Mouse (Mus musculus): Measurements from ENCODE around the gene Pax1. TPM values are rescaled to one million over a fixed set of nuclear protein-coding genes. Genes with fewer than 3 reads are reported as not detected.

Gene Pax1
- polyA plus RNA-seq, 1 experiment from 2014 or later, result 0.14 TPM

DNA sequence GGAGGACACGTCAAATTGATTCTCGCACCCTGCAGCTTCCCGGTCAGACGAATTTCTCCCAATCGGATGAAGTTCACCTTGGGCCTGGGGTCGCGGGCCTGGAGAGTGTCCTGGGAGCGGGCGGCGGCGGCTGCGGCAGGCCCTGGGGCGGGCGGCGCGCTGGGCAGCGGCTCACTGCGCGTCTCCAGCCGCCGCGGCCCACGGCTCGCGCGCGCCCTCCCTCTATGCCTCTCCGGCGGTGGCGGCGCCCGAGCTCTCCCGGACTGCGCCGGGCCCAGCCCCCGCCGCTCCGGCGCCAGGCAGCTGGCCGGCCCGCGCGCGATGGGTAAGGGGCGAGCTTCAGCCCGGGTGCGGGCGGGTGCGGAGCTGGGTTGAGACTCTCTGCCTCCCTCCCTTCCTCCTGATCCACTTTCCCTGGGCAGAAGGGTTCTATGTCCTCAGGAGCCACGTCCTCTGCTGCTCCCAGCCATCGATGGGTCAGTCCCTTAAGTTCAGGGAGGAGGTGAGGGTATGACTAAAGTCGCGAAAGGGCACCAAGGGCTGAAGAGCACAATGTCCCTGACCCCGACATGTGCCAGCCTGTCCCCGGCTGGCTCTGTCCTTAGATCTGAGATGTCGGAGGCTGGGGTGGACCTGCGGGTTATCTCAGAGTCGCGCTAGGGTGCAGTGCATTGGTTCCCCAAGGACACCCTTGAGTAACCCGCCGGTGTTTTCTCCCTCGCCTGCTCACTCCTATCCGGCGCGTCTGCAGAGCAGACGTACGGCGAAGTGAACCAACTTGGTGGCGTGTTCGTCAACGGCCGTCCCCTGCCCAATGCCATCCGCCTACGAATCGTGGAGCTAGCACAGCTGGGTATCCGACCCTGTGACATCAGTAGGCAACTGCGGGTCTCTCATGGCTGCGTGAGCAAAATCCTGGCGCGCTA lies 3.5 kb downstream of the Pax1 start:
- H3K4me3 ChIP-seq, result peak overlapping the region; percentile 38
- under 1% methylated on average over 71 of the region's 80 CpGs for WGBS
- DNase-seq (ENCODE audit: extremely low spot score, low spot score), result peak; percentile 43
- peaks cover 95% of the 10 kb centered on the region for H3K27me3 ChIP-seq (ENCODE audit: poor library complexity, severe bottlenecking)
- no peaks in the 10 kb centered on the region for H3K9me3 ChIP-seq
- no peak overlapping the region for H3K27ac ChIP-seq
- no peaks in the 10 kb centered on the region for H3K36me3 ChIP-seq (replicated peaks)
- H3K4me1 ChIP-seq, result peaks cover 30% of the 10 kb centered on the region

GRCm38 (mm10) chr2:147365908-147366630 lies 4.3 kb downstream of the Pax1 start:
- 1% methylated on average over 36 of the region's 36 CpGs for WGBS
- peak; percentile 30 for DNase-seq (ENCODE audit: extremely low spot score, low spot score)
- peaks cover 30% of the 10 kb centered on the region for H3K4me1 ChIP-seq
- no peaks in the 10 kb centered on the region for H3K36me3 ChIP-seq (replicated peaks)
- H3K9me3 ChIP-seq, result no peaks in the 10 kb centered on the region
- H3K27me3 ChIP-seq (ENCODE audit: poor library complexity, severe bottlenecking), result peaks cover 95% of the 10 kb centered on the region
- H3K4me3 ChIP-seq, result 0 out of 2 replicates have a peak overlapping the region, but pooled peaks have one; percentile 38
- no peak overlapping the region for H3K27ac ChIP-seq

DNA sequence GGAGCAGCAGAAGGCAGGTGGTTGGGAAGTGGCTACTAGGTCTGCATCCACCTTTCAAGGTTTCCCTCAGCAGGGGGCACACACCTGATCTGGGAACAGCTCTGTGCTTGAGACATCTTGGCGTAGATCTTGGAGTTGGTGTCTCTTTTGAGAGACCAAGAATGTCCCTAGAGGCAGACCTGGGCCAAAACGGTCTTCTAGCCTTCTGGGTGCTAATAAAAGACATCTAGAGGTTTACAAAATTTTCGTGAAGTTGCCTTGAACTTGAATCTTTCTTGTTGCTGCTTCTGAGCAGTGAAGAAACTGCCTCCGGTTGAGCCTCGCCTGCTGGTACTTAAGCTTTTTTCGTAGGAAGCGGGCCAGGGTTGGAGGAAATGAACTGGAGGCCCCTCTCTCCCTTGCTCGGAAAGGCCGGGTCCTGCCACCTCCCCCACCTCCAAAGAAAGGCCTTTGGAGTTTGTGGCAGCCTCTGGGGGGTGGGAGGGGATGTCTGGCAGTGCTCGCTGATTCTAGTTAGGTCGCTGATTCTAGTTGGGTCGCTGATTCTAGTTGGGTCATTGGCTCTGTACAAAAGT lies 5.6 kb downstream of the Pax1 start:
- WGBS, result under 1% methylated on average over 12 of the region's 12 CpGs
- H3K4me3 ChIP-seq, result no peak overlapping the region
- peak; percentile 20 for DNase-seq (ENCODE audit: extremely low spot score, low spot score)

GRCm38 (mm10) chr2:147367911-147368591 lies 6.3 kb downstream of the Pax1 start:
- DNase-seq (ENCODE audit: extremely low spot score, low spot score), result peak; percentile 46
- H3K27me3 ChIP-seq (ENCODE audit: poor library complexity, severe bottlenecking), result peaks cover 95% of the 10 kb centered on the region
- no peaks in the 10 kb centered on the region for H3K36me3 ChIP-seq (replicated peaks)
- peaks cover 27% of the 10 kb centered on the region for H3K4me1 ChIP-seq
- WGBS, result under 1% methylated on average over 32 of the region's 32 CpGs
- H3K27ac ChIP-seq, result no peak overlapping the region
- no peak overlapping the region for H3K4me3 ChIP-seq
- no peaks in the 10 kb centered on the region for H3K9me3 ChIP-seq

More for the DNA sequence above, 5.6 kb downstream of the Pax1 start:
- Histone ChIP-seq H3K4me1 (peaks cover 26% of the 10 kb centered on the region), H3K27me3 (ENCODE audit: poor library complexity, severe bottlenecking) (peaks cover 95% of the 10 kb centered on the region), H3K36me3 (replicated peaks) (no peaks in the 10 kb centered on the region), H3K9me3 (no peaks in the 10 kb centered on the region), H3K27ac (no peak overlapping the region)

DNA sequence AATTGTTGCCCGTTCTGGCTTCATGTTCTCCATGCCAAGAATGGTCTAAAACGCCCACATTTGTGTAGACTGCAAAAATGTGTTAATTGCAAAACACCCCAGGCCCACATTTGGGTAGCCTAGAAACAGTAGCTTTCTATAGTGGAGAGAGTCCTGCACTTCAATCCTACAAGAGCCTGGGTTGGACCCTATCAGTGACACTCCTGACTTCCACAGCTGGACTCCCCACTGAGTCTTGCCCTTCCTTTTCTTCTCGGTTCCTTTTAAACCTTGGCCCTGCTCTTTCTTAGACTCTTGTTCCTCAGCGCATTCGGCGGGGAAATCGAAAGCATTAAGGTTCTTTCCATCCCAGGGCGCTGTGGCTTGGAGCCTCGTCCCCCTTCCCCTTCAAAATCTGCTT lies 7.8 kb downstream of the Pax1 start:
- DNase-seq (ENCODE audit: extremely low spot score, low spot score), result no peak
- WGBS, result under 1% methylated on average over 9 of the region's 9 CpGs

DNA sequence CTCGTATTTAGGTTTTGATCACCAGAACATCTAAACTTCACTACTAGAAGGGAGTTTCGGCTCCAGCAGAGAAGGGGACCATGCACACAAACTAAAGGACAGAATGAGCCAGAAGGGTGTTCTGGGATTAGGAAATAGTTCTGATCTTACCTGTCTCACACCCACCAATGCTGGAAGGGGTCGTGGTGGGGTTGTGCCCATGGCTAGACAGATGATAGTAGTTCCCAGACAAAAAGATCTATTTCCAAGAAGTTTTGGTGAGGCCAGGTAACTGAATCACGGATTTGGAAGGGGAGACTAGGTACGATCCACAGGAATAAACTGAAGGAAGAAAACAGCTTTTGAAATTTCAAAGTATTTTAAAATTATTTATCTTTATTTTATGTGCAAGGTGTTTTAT lies 8.4 kb downstream of the Pax1 start:
- Histone ChIP-seq H3K4me1 (peaks cover 29% of the 10 kb centered on the region), H3K36me3 (replicated peaks) (no peaks in the 10 kb centered on the region), H3K9me3 (no peaks in the 10 kb centered on the region), H3K27ac (no peak overlapping the region), H3K4me3 (no peak overlapping the region), H3K27me3 (ENCODE audit: poor library complexity, severe bottlenecking) (peaks cover 95% of the 10 kb centered on the region)
- WGBS, result 11% methylated on average over 5 of the region's 5 CpGs
- no peak for DNase-seq (ENCODE audit: extremely low spot score, low spot score)

More for the DNA sequence above, 7.8 kb downstream of the Pax1 start:
- no peak overlapping the region for H3K4me3 ChIP-seq
- H3K27me3 ChIP-seq (ENCODE audit: poor library complexity, severe bottlenecking), result peaks cover 95% of the 10 kb centered on the region
- H3K4me1 ChIP-seq, result peaks cover 34% of the 10 kb centered on the region
- no peaks in the 10 kb centered on the region for H3K36me3 ChIP-seq (replicated peaks)
- no peak overlapping the region for H3K27ac ChIP-seq
- H3K9me3 ChIP-seq, result no peaks in the 10 kb centered on the region

DNA sequence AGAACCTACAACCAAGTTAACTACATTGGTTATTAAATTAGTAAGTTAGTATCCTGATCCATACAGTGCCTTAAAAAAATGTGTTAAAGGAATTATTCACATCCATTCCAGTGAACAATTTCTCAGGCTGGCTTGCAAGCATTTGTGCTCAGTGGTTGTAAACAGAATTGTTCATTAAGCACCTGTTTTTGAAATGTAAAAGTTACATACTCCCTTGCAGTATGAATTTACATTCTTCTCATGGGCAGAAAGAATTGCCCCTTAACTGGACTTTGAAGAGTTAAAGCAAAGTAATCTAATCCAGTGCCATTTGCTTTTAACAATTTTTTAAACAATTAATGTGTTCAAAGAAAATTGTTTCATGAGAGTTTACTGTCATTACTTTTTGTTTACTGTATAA lies 9.6 kb downstream of the Pax1 start:
- H3K9me3 ChIP-seq, result no peaks in the 10 kb centered on the region
- no peak overlapping the region for H3K27ac ChIP-seq
- DNase-seq (ENCODE audit: extremely low spot score, low spot score), result no peak
- peaks cover 18% of the 10 kb centered on the region for H3K4me1 ChIP-seq
- no peaks in the 10 kb centered on the region for H3K36me3 ChIP-seq (replicated peaks)
- H3K4me3 ChIP-seq, result no peak overlapping the region
- H3K27me3 ChIP-seq (ENCODE audit: poor library complexity, severe bottlenecking), result peaks cover 95% of the 10 kb centered on the region

- Histone ChIP-seq H3K4me1 (peaks cover 18% of the 10 kb centered on the region), H3K36me3 (replicated peaks) (no peaks in the 10 kb centered on the region), H3K4me3 (no peak overlapping the region), H3K27ac (no peak overlapping the region), H3K27me3 (ENCODE audit: poor library complexity, severe bottlenecking) (peaks cover 95% of the 10 kb centered on the region), H3K9me3 (no peaks in the 10 kb centered on the region)
- no peak for DNase-seq (ENCODE audit: extremely low spot score, low spot score)
- 3% methylated on average over 4 of the region's 4 CpGs for WGBS
Observed at GRCm38 (mm10) chr2:147371840-147372239, 10.1 kb downstream of the Pax1 start.

DNA sequence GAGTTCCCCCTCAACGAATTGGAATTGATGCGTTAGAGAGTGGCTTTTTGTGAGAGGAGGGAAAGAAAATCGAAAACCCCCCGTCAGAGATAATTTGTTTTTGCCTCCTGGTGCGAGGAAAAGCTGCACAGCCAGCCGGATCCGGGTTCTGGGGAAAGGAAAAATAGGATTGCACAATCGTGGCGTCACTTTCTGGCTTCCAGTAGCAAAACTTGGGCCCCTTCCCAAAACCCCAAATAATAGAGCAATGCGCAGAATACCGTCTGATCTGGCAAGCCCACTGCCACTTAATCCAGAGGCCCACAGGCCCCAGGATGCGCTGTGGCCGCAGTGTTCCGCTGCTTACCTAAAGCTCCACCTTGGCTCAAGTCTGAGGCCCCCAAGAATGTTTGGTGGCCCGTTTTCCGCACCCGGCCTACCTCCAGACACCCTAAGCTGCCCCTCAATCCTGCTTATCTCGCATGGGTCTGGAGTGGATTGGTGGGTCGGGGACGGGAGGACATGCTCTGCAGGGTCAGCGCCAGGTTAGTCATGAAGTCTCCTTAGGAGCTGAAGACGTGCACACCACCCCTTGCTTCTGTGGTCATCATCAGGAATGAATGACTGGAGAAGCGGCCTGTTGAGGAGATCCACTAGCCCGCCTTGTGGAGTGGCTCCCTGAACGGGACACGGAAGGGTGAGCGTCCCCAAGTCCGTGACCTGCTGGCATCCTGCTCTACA lies 11.4 kb downstream of the Pax1 start:
- no peaks in the 10 kb centered on the region for H3K36me3 ChIP-seq (replicated peaks)
- peak overlapping the region; percentile 16; the same call in 1 of the 2 replicates for H3K4me3 ChIP-seq
- WGBS, result 1% methylated on average over 28 of the region's 28 CpGs
- H3K4me1 ChIP-seq, result peaks cover 12% of the 10 kb centered on the region
- DNase-seq (ENCODE audit: extremely low spot score, low spot score), result peak; percentile 39
- H3K9me3 ChIP-seq, result no peaks in the 10 kb centered on the region
- no peak overlapping the region for H3K27ac ChIP-seq
- peaks cover 95% of the 10 kb centered on the region for H3K27me3 ChIP-seq (ENCODE audit: poor library complexity, severe bottlenecking)

GRCm38 (mm10) chr2:147373667-147374007 lies 11.9 kb downstream of the Pax1 start:
- Histone ChIP-seq H3K4me1 (peaks cover 8% of the 10 kb centered on the region), H3K4me3 (peak overlapping the region; percentile 16; the same call in 1 of the 2 replicates), H3K27me3 (ENCODE audit: poor library complexity, severe bottlenecking) (peaks cover 95% of the 10 kb centered on the region), H3K27ac (no peak overlapping the region), H3K9me3 (no peaks in the 10 kb centered on the region), H3K36me3 (replicated peaks) (no peaks in the 10 kb centered on the region)
- DNase-seq (ENCODE audit: extremely low spot score, low spot score), result peak; percentile 35
- WGBS, result 1% methylated on average over 19 of the region's 19 CpGs

- DNase-seq (ENCODE audit: extremely low spot score, low spot score), result no peak
- H3K9me3 ChIP-seq, result no peaks in the 10 kb centered on the region
- H3K27ac ChIP-seq, result no peak overlapping the region
- H3K27me3 ChIP-seq (ENCODE audit: poor library complexity, severe bottlenecking), result peaks cover 94% of the 10 kb centered on the region
- H3K4me1 ChIP-seq, result peaks cover 8% of the 10 kb centered on the region
- under 1% methylated on average over 4 of the region's 4 CpGs for WGBS
- no peaks in the 10 kb centered on the region for H3K36me3 ChIP-seq (replicated peaks)
- no peak overlapping the region for H3K4me3 ChIP-seq
Observed at GRCm38 (mm10) chr2:147374245-147374644, 12.5 kb downstream of the Pax1 start.

Data from forebrain, embryonic 10.5 days (tissue).